Mouse (Mus musculus): Measurements from ENCODE around the gene Oxnad1. TPM values are rescaled to one million over a fixed set of nuclear protein-coding genes. Genes with fewer than 3 reads are reported as not detected.
A peak's percentile ranks its signal among the peaks of the same experiment; 100 is the strongest.

The Oxnad1 gene
- total RNA-seq, 1 experiment from 2014 or later, result 47.0 TPM

DNA sequence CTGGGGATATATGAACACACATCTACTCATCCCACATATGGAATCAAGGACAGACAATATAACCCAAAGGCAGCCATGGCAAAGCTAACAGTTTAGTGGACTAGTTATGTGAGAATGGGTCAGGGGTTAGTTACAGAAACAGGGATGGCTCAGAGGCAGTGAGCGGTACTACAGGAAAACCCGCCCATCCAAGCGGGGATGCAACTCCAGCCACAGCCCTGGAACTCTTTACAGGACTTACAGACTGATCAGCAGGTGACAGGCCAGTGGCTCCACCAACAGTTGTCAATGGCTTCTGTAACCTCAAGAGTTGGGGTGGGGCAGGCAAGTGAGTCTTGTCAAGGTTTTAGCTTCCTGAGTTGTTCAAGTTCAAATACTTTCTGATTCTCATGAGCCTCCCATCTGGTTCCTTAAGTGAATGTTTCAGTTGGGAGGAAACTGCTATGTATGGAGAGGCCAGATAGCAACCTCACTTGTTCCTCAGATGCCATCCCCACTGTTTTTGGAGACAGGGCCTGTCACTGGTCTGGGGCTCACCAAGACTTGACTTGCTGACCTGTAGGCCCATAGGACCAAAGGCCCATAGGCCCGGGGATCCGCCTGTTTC, 55.3 kb downstream of the Oxnad1 start:
- ATAC-seq (replicated peaks; ENCODE audit: low read depth, poor library complexity, severe bottlenecking), result peak; percentile 65

DNA sequence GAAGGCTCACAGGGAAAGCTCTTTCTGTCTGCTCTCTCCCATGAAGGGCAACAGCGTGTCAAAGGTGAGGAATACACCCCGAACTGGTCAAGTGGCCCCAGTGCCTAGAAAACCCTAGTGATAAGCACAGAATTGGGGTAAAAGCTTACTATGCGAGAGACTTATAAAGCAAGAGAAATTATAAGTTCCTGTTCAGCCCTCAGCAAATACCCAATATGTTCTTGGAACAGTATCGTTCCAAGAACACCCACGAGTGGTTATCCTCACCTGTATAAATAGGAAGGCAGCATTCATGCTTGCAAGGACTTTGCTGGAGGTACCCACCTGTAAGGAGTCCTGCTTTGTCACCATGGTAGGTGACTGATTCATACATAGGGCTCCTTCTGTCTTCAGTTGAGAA, 56.5 kb downstream of the Oxnad1 start, which contains the start of gene Msmb:
Gene Msmb (plus strand): TSS at position 301 of the 400 bp plus-strand sequence.
- no peak for ATAC-seq (replicated peaks; ENCODE audit: low read depth, poor library complexity, severe bottlenecking)

DNA sequence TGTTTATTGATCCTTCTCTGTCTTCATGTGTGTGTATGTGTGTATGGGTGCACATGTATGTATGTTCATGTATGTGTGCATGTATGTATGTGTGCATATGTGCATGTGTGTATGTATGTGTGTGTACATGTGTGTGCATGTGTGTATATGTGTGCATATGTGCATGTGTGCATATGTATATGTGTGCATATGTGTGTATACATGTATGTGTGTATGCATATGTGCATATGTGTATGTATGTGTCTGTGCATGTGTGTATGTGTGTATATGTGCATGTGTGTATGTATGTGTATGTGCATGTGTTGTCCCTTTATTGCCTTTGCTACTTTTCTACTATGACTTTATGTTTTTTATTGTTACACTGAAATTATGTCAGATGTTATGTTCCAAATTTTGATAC, 59.6 kb downstream of the Oxnad1 start:
- no peak for ATAC-seq (replicated peaks; ENCODE audit: low read depth, poor library complexity, severe bottlenecking)

DNA sequence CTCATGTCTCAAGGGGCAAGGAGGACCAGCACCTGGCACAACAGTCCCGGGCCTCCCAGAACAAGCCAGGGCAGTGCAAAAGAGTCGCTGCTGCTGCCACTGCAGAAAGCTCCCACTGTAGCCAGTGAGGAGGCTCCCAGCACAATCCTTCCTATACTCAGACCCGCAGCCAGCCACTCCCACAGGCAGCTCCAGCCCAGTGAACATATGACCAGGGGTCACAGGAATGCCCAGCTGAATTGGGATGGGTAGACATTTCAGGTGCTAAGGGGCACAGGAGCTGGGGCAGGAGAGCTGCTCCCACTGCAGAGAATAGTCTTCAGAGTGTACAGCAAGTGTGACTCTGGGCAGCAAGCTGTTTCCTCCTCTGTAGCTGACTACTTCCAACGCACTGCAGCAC, 60.2 kb downstream of the Oxnad1 start:
- no peak for ATAC-seq (replicated peaks; ENCODE audit: low read depth, poor library complexity, severe bottlenecking)

DNA sequence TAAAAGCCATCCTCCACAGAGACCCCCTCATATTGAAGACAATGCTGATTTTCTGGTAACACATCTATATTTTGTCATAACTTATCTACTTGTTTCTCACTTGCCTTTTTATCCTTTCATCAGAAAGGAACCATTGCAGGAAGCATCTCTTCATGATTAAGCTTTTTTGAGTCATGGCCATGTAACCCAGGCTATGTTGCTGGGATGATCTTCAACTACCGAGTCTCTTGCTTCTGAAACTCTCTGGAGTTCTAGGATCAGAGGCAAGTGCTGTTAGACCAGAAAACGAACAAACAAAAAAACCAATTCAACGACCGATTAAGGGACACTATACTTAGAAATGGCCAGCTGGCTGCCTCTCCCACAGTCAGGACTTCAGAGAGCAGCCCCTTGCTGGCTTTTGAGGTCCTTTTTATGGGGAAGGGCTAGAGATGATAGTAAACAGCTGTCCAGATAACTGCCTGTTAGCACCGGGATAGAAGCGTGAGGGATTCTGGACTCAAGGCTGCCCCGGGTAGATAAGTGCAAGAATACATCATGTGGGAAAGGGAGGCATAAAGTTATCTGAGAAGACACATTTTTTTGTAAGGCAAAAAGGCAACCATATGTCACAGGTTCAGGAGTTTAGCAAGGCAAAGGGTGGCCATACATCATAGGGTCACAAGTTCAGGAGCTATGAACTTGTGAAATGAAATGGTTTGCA, 60.8 kb downstream of the Oxnad1 start:
- peak; percentile 66 for ATAC-seq (replicated peaks; ENCODE audit: low read depth, poor library complexity, severe bottlenecking)

DNA sequence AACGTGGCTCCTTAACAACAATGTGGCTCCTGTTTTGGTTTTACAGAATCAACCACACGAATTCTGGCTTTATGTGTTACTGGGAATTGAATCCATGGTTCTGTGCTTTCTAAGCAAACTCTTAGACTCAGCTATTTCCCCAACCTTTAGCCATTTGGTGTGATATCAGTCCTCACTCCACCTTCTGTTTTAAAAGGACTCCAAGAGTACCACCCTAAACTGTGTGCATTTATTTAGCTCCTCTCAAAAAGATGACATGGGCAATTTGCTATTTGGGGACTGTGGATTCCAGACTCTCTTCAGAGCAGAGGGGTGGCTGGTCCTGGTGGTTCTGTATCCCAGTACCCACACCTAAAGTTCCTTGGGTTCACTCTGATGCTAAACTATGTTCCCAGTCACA, 61.4 kb downstream of the Oxnad1 start:
- no peak for ATAC-seq (replicated peaks; ENCODE audit: low read depth, poor library complexity, severe bottlenecking)

DNA sequence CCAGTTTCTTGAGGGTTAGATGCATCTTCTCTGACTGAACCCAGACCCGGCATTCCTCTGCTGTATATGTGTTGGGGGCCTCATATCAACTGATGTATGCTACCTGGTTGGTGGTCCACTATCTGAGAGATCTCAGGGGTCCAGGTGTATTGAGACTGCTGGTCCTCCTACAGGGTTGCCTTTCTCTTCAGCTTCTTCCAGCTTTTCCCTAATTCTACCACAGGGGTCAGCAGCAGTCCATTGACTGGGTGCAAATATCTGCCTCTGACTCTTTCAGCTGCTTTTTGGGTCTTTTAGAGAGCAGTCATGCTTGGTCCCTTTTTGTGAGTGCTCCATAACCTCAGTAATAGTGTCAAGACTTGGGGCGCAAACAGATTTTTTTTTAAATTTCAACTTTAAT, 65.7 kb downstream of the Oxnad1 start:
- no peak for ATAC-seq (replicated peaks; ENCODE audit: low read depth, poor library complexity, severe bottlenecking)

DNA sequence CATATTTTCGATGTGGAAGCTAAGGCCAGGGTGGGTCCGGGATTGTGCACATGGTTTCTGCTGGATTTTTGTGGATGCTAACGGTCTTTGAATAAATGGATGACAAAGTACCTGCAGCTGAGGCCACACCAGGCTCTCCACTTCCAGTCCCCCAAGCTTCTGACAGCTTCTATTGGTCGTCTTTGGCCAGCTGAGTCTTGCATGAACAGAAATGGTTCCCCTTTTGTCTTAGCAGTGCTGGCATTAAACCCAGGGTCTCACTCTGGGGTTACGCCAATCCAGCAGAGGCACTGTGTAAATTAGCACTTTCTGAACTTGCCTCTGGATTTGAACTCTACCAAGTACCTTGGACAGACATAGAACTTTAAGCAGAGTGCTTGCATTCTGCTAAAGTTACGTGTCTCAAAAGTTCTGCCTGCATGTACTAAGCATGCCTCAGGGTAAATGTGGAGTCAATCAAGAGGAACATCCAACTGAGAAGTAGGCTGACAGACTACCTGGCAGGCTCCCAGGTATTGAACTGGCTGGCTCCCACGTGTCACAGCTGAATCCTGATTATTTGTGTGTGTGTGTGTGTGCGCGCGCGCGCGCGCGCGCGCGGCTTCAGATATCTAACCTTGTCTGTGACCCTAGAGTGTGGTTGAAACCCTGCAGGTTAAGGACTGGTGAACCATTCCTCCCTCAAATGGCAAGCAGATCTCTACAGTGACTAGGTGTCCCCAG, 67.2 kb downstream of the Oxnad1 start:
- no peak for ATAC-seq (replicated peaks; ENCODE audit: low read depth, poor library complexity, severe bottlenecking)

Other genes with a start within 250 kb of the Oxnad1 start
- not detected in 2 replicates for gene Galnt15, start 56.4 kb upstream of the Oxnad1 start, total RNA-seq (2017)
- gene Dph3, start 355 bp downstream of the Oxnad1 start, total RNA-seq (2017), result 40.1 and 54.3 TPM in 2 replicates
- not detected in 2 replicates for gene Msmb, start 56.6 kb downstream of the Oxnad1 start, total RNA-seq (2017)
- 136 and 176 TPM in 2 replicates for gene Ncoa4, start 74.5 kb downstream of the Oxnad1 start, total RNA-seq (2017)
- gene Timm23, start 116.5 kb downstream of the Oxnad1 start, total RNA-seq (2017), result 160 and 196 TPM in 2 replicates
- 101 and 118 TPM in 2 replicates for gene Parg, start 116.6 kb downstream of the Oxnad1 start, total RNA-seq (2017)
- 0.09 TPM in 1 of 2 replicates, not detected in the other for gene Ogdhl, start 236.6 kb downstream of the Oxnad1 start, total RNA-seq (2017)

Measured in common myeloid progenitor, adult 5-6 weeks (primary cell).